Mouse (Mus musculus): ENCODE results near the gene Clrn3. TPM values are rescaled to one million over a fixed set of nuclear protein-coding genes. Genes with fewer than 3 reads are reported as not detected.
"Not testable (repeated sequence)": the region's sequence is repeated elsewhere in the genome, so short reads cannot be mapped to it uniquely, and the experiment has no call there.

Clrn3 gene
- not detected for total RNA-seq (2021)
- long read RNA-seq, experiment 1 = 0 reads
- long read RNA-seq, experiment 2 = 0 reads

DNA sequence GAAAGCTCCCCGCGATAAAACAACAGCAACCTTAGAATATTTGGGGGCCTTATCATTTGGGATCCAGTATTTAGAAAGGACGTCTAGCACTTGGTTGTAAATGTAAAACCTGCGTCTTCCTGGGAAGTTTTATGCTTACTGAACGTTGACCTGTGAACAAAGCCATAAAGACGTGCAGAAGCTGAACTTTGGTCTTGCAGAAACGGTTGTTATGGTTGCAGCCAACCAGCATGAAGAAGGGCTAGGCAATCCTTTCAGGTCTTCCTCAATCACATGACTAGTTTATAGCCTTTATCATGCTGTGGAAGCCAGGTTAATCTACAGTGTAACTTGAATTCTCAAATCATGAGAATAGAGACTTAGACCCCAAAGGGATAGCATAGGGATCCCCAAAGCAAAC lies at the start of gene Clrn3:
Clrn3 (minus strand) TSS at position 140 of the 400 bp plus-strand sequence.
- no peak for TF ChIP-seq CTCF (IDR thresholded peaks at IDR 0.05)
- intact Hi-C loops (cut with DNase I) = no loop called here
- Histone ChIP-seq H3K27ac (no peak within 1 kb of the TSS), H3K4me3 (no peak within 1 kb of the TSS)
- no peak for DNase-seq

DNA sequence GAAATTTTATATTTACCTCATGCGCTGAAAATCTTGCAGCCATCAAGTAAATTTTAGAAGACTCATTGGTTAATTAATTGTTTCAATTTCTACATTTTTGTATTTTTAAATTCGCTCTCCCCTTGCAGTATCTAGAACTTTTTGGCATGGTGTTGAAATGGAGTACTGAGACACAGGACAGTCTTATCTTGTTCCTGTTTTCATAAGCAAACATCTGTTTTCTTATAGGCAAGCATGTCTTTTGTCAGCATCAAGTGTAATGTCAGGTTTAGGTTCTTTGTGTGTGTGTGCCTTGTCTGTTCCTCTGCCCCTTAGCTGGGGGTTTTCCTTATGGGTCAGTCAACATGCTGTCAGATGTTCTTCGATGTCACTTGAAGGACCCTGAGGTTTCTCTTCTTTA lies 47.9 kb upstream of the Clrn3 start:
- no peak overlapping the region for H3K27ac ChIP-seq
- no peak for DNase-seq
- TF ChIP-seq CTCF (IDR thresholded peaks at IDR 0.05) = no peak
- H3K4me3 ChIP-seq = no peak overlapping the region
- intact Hi-C loops (cut with DNase I) = no loop called here

GRCm38 (mm10) chr7:135575319-135576069 lies 47.0 kb upstream of the Clrn3 start:
- intact Hi-C loops (cut with DNase I); DNase-seq: not testable (repeated sequence)

DNA sequence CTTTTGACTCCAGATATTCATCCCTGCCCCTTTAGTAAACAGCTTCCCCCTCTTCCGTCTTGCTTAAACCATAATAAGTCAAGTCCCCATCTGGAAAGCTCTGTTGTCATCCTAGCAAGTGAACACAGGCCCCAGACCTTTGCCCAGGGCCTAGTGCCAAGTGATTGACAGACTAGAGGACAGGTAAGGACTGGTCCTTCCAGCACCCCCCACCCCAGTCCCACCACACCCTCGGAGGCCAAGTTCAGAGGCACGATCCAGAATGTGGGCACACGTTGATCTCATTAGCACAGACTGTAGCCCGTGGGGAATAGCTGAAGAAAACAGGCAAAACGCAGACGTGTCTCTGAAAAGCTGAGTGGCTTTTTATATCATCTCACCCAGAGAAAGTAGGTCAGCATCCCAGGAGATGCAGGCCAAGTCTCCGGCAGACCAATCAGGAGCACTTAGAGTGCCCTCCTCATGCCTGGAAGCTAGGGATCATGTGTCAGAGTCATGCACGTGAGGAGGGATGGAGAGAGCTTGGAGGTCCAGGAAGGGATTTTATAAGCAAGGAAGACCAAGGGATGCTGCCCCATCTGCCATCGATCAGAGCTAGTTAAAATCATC lies 43.6 kb upstream of the Clrn3 start:
- no peak for TF ChIP-seq CTCF (IDR thresholded peaks at IDR 0.05)
- Histone ChIP-seq H3K4me3 (no peak overlapping the region), H3K27ac (peak overlapping the region; percentile 78)
- DNase-seq = peak; percentile 75
- intact Hi-C loops (cut with DNase I) = no loop called here

More at GRCm38 (mm10) chr7:135575319-135576069, 47.0 kb upstream of the Clrn3 start:
- H3K4me3 ChIP-seq, H3K27ac ChIP-seq: not testable (repeated sequence)

DNA sequence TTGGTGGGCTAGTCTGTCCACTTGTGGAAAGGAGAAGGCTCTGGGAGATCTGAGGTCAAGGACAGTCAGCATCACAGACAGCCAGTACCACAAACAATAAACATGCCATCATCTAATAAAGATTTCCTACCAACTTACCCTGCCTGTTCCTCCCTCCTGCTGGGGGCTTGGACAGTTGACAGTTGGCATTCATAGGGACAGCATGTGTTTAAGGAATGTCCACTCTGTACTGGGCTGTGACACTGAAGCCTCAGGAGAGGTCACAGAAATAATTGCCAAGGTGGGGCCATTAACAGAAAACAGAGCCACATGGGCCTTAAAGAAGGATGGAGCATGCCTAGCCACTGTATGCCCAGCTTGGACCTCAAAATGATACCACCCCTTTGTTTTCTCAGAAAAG lies 42.9 kb upstream of the Clrn3 start:
- peak; percentile 36 for DNase-seq
- intact Hi-C loops (cut with DNase I) = no loop called here
- H3K4me3 ChIP-seq = no peak overlapping the region
- peak overlapping the region; percentile 41 for H3K27ac ChIP-seq
- no peak for TF ChIP-seq CTCF (IDR thresholded peaks at IDR 0.05)

GRCm38 (mm10) chr7:135568550-135568949 lies 40.1 kb upstream of the Clrn3 start:
- intact Hi-C loops (cut with DNase I) = no loop called here
- no peak for TF ChIP-seq CTCF (IDR thresholded peaks at IDR 0.05)

GRCm38 (mm10) chr7:135567582-135567981 lies 39.1 kb upstream of the Clrn3 start:
- intact Hi-C loops (cut with DNase I) = no loop called here

More at GRCm38 (mm10) chr7:135568550-135568949, 40.1 kb upstream of the Clrn3 start:
- Histone ChIP-seq H3K4me3 (no peak overlapping the region), H3K27ac (no peak overlapping the region)
- DNase-seq = no peak

DNA sequence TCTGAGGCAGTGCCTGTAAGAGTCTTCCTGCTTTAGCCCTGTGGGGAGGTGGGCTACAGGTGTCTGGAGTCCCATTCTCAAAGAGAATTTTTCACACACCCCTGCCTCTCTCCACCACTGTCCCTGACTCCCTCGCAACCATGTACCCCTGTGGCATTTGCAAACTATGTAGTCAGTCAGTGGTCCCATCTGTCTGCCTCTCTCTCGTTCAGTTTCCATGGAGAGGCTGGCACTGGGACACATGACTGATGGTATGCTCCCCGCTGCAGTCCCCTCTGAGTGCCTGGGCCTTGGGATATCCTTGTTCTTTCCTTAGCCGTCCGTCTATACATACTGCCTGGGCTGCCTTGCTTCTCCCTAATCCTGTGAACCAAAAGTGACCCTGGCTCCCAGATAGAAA lies 37.6 kb upstream of the Clrn3 start:
- H3K4me3 ChIP-seq = no peak overlapping the region
- H3K27ac ChIP-seq = no peak overlapping the region
- no peak for TF ChIP-seq CTCF (IDR thresholded peaks at IDR 0.05)
- no peak for DNase-seq
- intact Hi-C loops (cut with DNase I) = no loop called here

More at GRCm38 (mm10) chr7:135567582-135567981, 39.1 kb upstream of the Clrn3 start:
- H3K27ac ChIP-seq = no peak overlapping the region
- no peak overlapping the region for H3K4me3 ChIP-seq
- no peak for TF ChIP-seq CTCF (IDR thresholded peaks at IDR 0.05)
- no peak for DNase-seq

GRCm38 (mm10) chr7:135564022-135564421 lies 35.6 kb upstream of the Clrn3 start:
- TF ChIP-seq CTCF (IDR thresholded peaks at IDR 0.05) = no peak
- DNase-seq = no peak
- intact Hi-C loops (cut with DNase I) = no loop called here
- Histone ChIP-seq H3K27ac (no peak overlapping the region), H3K4me3 (no peak overlapping the region)

DNA sequence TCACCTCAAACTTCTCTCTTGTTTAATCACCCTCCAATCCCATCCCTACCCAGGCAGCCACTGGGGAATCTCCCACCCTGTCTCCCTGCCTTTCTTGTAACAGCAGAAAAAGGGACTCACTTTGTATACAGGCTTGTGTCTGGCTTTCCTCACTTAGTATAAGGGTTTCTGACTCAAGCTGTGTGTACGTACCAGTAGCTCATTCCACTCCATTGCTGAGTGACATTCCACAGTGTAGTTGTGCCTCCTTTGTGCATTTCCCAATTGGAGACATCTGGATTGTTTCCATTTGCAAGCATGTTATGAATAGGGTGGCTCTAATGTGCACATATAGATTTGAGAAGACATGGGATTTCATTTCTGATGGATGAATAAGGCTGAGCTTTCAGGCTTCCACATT lies 31.8 kb upstream of the Clrn3 start:
- no peak for DNase-seq
- TF ChIP-seq CTCF (IDR thresholded peaks at IDR 0.05) = no peak
- no peak overlapping the region for H3K4me3 ChIP-seq
- intact Hi-C loops (cut with DNase I) = no loop called here
- no peak overlapping the region for H3K27ac ChIP-seq

DNA sequence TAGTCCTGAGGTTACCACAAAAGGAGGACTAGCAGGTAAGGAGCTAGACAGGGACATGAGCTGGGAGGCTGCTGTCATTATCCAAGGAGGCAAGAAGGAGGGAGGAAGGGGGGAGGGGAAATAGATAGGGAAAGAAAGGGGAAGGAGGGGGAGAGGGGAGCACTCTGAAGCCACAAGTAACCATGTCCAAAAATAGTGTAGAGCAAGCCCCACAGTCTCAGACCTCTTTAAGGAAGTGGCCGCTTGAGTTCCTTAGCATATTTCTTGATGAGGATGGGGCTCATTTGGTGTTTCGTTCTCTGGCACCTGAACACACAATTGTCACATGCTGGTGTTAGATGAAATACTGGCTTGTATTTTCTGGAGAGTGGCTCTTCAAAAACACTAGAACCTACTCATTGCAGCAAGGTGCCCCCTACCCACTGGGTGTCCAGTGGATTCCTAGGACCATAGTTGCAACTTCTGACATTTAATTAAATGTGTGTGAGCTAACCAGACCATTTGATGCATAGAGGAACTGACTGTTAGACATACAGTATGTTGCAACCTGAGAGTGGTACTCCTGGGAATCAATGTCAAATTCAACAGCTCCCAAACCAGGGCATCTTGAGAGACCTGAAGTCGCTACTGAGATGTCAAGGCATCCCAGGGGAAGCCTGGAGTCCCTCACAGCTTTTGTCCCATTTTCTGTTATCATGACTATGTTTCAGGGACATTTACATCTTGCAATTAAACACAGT lies 28.4 kb upstream of the Clrn3 start:
- H3K4me3 ChIP-seq = no peak overlapping the region
- intact Hi-C loops (cut with DNase I) = no loop called here
- TF ChIP-seq CTCF (IDR thresholded peaks at IDR 0.05) = no peak
- no peak overlapping the region for H3K27ac ChIP-seq
- DNase-seq = no peak

DNA sequence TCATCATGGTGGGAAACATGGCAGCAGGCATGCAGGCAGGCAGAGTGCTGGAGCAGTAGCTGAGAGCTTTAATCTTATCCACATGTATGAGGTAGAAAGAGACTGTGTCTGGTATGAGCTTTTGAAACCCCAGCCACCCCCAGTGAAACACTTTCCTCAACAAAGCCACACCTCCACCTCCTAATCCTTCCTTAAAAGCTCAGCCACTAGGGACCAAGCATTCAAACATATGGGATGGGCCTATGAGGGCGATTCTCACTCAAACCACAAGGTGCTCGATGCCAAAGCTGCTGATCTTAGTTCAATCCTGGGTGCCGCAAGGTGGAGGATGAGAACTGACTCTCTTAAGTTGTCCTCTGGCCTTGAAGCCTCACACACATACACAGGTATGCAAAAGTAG lies 25.1 kb upstream of the Clrn3 start:
- DNase-seq = no peak
- TF ChIP-seq CTCF (IDR thresholded peaks at IDR 0.05) = no peak
- intact Hi-C loops (cut with DNase I) = no loop called here
- Histone ChIP-seq H3K27ac (no peak overlapping the region), H3K4me3 (no peak overlapping the region)

DNA sequence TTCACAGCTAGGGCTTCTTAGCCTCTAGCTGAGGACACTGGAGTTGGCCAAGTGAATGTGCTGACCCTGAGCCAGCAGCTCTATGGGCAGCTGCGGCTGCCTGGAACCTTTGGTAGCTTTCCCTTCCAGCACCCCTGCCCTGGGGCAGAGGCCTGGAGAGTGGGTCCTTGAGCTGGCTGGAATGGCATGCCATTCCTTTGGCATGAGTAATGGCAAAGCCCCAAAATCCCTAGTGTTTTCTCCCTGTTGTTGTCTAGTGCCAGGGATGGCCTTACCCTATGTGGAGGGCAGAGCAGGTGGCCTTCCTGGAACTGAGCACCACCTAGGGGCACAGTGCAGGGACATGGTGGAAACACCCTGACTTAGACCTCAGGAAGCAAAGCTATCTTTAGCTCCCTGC lies 23.1 kb upstream of the Clrn3 start:
- no peak overlapping the region for H3K4me3 ChIP-seq
- peak; percentile 77 for DNase-seq
- TF ChIP-seq CTCF (IDR thresholded peaks at IDR 0.05) = no peak
- H3K27ac ChIP-seq = peak overlapping the region; percentile 12; the same call in 1 of the 2 replicates
- intact Hi-C loops (cut with DNase I) = loop anchor here (2.0 kb wide), 1 partner anchor 47 kb away; no protein-coding TSS in a partner anchor

Data from gastrocnemius, adult 2 months (tissue).